Mouse (Mus musculus) left cerebral cortex, adult 18-20 months (tissue): ENCODE data around the gene Elane. TPM values are rescaled to one million over a fixed set of nuclear protein-coding genes. Genes with fewer than 3 reads are reported as not detected.

Source experiments
- DNase-seq, 2 experiments: peaks; one replicate each; pipeline ENCODE4 v3.0.0; 2021 to 2022; ENCODE audit warnings: low spot score in 2 of 2, mixed read lengths in 1 of 2
- total RNA-seq, 2 experiments: library from RNA; stranded (reverse); gene quantifications; 2 replicates each; pipeline ENCODE4 v1.2.3; 2021

The Elane gene
- total RNA-seq, 2 experiments from 2014 or later = not detected

- no peak for DNase-seq
Measured at GRCm38 (mm10) chr10:79857894-79858293, 28.2 kb upstream of the Elane start.

DNA sequence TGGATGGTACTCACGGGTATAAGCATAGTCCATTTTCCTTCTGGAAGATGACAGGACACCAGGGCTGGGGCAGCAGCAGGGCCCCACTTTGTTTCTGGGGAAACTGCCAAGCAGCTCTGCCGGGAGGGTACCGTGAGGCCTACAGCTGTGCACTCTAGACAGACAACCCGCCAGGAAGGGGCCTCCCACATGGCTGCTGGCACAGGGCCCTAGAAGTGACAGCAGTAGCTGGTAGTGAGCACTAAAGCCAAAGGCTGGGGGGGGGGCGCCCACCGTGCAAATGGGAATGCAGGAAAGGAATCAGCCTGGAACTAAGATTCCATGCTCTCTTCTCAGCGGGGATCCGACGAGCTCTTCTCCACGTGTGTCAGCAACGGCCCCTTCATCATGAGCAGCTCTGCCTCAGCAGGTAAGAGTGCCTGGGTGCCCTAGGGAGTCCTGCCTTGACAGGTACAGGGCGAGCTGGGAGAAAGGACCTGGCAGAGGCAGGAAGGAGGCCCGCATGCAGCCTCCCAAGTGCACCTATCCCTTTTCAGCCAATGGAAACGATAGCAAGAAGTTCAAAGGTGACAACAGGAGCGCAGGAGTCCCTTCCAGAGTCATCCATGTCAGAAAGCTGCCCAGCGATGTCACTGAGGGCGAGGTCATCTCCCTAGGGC lies 27.5 kb upstream of the Elane start:
- DNase-seq = peak; percentile 66 to 71

- DNase-seq = no peak
Measured at GRCm38 (mm10) chr10:79859116-79859515, 26.9 kb upstream of the Elane start.

- DNase-seq = no peak
Measured at GRCm38 (mm10) chr10:79860079-79860911, 25.8 kb upstream of the Elane start.

- no peak for DNase-seq
Measured at GRCm38 (mm10) chr10:79861230-79862048, 24.6 kb upstream of the Elane start.

DNA sequence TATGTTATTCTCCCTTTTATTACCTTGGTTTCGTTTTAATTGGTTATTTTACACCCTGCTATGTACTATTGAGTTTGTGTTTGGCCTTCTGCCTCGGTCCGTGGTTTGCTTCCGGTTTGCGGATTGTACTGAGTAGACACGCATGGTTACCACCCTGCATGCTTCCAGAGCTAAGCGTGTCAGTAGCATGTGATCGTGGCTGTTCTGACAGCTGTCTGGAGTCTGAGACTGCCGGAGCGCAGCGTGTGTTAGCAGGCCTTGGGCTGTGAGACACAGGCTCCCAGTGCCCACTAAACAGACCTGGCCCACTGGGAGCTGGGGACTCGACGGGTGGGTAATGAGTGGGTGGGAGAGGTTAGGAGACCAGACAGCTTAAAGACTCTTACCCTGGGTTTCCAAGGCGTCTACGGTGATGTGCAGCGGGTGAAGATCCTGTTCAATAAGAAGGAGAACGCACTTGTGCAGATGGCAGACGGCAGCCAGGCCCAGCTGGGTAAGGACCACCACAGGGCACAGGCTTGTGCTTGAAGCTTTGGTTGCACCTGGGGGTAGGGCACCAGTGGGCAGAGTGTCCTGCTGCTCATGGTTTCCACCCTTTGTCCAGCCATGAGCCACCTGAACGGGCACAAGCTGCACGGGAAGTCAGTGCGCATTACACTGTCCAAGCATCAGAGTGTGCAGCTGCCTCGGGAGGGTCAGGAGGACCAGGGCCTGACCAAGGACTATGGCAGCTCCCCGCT lies 23.8 kb upstream of the Elane start:
- DNase-seq = no peak

DNA sequence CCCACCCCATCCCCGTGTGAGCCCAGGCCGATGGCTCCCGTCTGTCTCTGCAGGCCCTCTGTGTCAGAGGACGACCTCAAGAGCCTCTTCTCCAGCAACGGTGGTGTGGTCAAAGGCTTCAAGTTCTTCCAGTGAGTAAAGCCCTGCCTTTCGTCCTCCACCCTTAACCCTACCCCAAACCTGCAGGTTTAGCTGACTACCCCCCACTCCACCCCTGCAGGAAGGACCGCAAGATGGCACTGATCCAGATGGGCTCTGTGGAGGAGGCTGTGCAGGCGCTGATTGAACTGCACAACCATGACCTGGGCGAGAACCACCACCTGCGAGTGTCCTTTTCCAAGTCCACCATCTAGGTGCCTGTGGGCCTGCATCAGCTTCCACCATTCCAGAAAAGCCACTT lies 23.1 kb upstream of the Elane start:
- DNase-seq = no peak

DNA sequence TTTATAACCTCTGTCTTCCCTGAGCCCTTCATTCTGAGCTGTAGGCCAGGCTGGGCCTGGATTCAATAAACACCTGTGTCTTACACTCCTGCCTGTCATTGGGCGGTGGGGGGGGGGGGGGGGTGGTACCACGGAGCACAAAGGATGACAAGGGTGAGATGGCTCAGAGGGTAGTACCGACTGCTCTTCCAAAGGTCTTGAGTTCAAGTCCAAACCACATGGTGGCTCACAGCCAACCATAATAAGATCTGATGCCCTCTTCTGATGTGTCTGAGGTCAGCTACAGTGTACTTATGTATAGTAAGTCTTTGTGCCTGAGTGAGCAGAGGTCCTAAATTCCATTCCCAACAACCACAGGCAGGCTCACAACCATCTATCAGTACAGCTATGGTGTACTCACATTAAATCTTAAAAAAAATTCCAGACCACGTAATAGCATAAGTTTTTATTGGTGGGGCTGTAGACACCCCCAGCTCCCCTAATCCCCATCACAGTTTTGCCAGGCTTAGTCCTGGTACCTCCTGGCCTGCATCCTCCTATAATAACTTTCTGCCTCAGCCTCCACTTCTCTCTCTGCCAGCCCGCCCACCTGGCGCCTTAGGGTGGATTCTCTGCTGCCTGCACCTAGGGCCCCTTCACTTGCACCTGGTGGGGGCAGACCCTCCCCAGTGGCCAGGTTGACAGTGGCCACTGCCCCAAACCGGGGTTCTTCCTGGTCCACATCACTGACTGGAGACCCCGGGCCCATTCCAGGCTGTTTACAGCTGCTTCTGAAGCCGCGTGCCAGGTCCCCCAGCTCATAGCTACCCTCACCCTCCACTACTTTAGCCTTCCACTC lies 21.5 kb upstream of the Elane start:
- DNase-seq = no peak

- no peak for DNase-seq
Measured at GRCm38 (mm10) chr10:79865189-79865601, 20.9 kb upstream of the Elane start.

- DNase-seq = no peak
Measured at GRCm38 (mm10) chr10:79865801-79866295, 20.2 kb upstream of the Elane start.

GRCm38 (mm10) chr10:79866601-79867000 lies 19.4 kb upstream of the Elane start:
- DNase-seq = no peak

GRCm38 (mm10) chr10:79871845-79872244 lies 14.2 kb upstream of the Elane start:
- DNase-seq = no peak

DNA sequence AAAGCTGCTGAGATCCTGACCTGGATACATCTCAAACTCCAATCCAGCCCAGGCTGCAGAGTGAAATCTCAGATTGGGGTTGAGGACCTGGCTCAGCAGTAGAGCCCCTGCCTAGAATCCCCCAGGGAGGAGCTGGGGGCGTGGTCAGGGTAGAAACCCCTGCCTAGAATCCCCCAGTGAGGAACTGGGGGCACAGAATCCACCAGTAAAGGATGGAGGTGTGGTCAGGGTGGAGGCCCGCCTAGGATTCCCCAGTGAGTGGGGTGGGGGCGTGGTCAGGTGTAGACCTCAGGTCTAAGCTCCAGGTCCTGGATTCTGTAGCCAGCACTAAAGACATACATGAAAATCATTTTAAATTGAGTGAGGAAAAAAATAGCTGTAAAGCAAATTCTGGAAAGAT lies 13.2 kb upstream of the Elane start:
- no peak for DNase-seq

GRCm38 (mm10) chr10:79873313-79873712 lies 12.7 kb upstream of the Elane start:
- DNase-seq = no peak

DNA sequence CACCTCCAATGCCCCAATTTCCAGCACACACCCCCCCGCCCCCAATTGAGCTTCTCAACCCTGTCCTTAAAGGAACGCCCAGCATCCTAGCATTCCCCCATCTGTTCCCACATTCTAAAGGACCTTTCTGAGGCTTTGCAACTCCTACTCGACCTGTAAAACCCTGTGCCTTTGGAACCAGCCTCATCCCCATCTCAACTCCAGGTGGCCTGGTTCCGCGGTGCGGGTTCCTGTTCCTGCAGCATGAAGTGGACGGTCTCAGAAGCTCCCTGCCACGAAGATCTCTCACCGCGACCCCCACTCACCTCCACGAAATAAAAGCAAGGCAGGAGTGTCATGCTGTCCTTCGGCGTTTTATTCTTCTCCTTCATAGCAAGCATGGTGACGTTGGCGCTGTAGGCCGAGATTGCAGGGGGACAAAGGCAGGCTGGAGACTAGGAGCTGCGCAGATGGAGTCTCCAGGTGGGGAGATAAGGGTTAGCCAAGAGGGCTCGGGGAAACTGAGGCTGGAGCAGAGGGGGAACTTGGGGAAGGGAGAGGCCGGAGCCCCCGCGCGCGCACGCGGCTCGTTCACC lies 12.2 kb upstream of the Elane start:
- no peak for DNase-seq

DNA sequence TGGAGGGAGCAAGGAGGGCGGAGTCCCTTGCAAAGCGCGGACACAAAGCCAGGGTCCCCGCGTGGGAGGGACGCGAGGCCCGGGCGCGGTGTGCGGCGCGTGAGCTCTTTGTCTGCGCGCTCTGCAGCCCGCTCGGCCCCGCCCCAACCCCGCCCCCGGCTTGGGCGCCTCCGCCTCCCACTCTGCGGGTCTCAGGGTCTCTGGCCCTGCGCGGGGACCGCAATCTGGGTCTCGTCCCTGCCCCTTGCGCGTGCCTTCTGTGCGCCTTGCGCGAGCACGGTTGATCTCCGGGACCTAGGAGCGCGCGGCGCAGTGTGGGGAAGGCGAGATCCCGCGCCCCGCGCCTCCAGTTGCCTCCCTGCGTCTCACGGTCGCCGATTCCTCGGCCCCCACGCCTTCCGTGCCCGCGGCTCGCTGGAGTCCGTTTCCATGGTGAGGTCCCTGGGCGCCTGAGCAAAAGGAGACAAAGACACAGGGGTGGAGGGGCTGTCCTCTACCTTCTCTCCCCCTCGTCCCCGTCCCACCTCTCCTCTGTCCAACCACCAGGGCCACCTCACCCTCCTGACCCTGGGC lies 11.7 kb upstream of the Elane start, which contains the start of the genes Prtn3 and Plppr3:
TSS of gene Prtn3 (plus strand) at position 187 of the 573 bp plus-strand sequence.
TSS of gene Plppr3 (minus strand) at position 345 of the 573 bp plus-strand sequence.
- DNase-seq = no peak

DNA sequence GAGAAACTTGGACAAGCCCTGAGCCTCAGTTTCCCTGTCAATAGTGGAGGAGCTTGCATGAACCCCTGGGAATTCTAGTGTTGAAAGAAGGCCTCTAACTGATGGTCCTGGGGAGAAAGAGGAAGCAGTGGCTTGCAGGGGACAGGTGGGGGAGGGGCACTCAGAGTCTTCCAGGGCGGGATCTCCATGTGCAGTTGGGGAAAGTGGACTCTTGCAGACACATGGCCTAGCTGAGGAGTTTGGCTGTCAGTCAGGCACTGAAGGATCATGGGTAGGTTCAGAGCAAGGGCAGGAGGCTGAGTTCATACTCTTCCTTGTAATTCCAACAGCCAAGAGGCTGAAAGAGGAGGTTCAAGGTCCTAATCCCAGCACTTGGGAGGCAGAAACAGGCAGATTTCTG lies 8.9 kb upstream of the Elane start:
- DNase-seq = no peak

GRCm38 (mm10) chr10:79877757-79878156 lies 8.3 kb upstream of the Elane start:
- no peak for DNase-seq

DNA sequence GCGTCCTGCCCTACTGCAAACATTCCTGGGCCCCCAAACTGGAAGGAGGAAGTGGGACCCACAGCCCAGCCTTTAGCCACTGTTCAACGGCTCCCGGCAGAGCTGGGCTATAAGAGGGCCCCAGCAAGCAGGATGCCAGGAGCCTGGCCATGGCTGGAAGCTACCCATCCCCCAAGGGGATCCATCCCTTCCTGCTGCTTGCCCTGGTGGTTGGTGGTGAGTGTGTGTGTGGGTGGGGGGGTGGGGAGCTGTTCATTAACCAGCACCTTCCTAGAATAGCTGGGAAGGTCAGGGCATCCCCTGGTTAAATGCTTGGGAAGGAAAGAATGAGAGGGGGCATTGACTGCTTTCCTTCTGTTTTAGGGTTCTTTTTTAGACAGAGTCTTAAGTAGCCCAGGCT lies 6.5 kb upstream of the Elane start:
- no peak for DNase-seq
